Mouse (Mus musculus) T-helper 2 cell (primary cell): Measurements from ENCODE around the gene Tgfa.

ENCODE experiments used
- in situ Hi-C: fragments of 300-600 bp; cut with MboI, MseI; formaldehyde crosslinking; loops from one replicate; pipeline ENCODE4 v1.15.1; 2025; ENCODE audit warnings: high pct_unique_total_duplicates

Tgfa gene

GRCm38 (mm10) chr6:86194941-86195932 lies at the start of gene Tgfa:
Gene Tgfa (plus strand): TSS chr6:86195223.
- in situ Hi-C loops = no loop called here

GRCm38 (mm10) chr6:86148518-86148917 lies 46.5 kb upstream of the Tgfa start:
- in situ Hi-C loops = loop anchor here (10.0 kb wide), 1 partner anchor 196 kb away; no protein-coding TSS in a partner anchor

GRCm38 (mm10) chr6:86149001-86149400 lies 46.0 kb upstream of the Tgfa start:
- in situ Hi-C loops = loop anchor here (10.0 kb wide), 1 partner anchor 196 kb away; no protein-coding TSS in a partner anchor

- in situ Hi-C loops = loop anchor here (10.0 kb wide), 1 partner anchor 172 kb away; no protein-coding TSS in a partner anchor
Measured at GRCm38 (mm10) chr6:86152676-86153075, 42.3 kb upstream of the Tgfa start.

GRCm38 (mm10) chr6:86153436-86153990 lies 41.5 kb upstream of the Tgfa start:
- in situ Hi-C loops = loop anchor here (10.0 kb wide), 1 partner anchor 171 kb away; no protein-coding TSS in a partner anchor

GRCm38 (mm10) chr6:86154006-86154405 lies 41.0 kb upstream of the Tgfa start:
- in situ Hi-C loops = loop anchor here (10.0 kb wide), 1 partner anchor 171 kb away; no protein-coding TSS in a partner anchor

- in situ Hi-C loops = loop anchor here (10.0 kb wide), 1 partner anchor 170 kb away; no protein-coding TSS in a partner anchor
Measured at GRCm38 (mm10) chr6:86154481-86154880, 40.5 kb upstream of the Tgfa start.

GRCm38 (mm10) chr6:86157253-86158234 lies 37.5 kb upstream of the Tgfa start:
- in situ Hi-C loops = loop anchor here (10.0 kb wide), 1 partner anchor 167 kb away; no protein-coding TSS in a partner anchor

- in situ Hi-C loops = no loop called here
Measured at GRCm38 (mm10) chr6:86160878-86161277, 34.1 kb upstream of the Tgfa start.

GRCm38 (mm10) chr6:86161586-86161985 lies 33.4 kb upstream of the Tgfa start:
- in situ Hi-C loops = no loop called here

- in situ Hi-C loops = no loop called here
Measured at GRCm38 (mm10) chr6:86164028-86164427, 31.0 kb upstream of the Tgfa start.

GRCm38 (mm10) chr6:86166426-86166825 lies 28.6 kb upstream of the Tgfa start:
- in situ Hi-C loops = no loop called here

GRCm38 (mm10) chr6:86167851-86168250 lies 27.2 kb upstream of the Tgfa start:
- in situ Hi-C loops = no loop called here

- in situ Hi-C loops = no loop called here
Measured at GRCm38 (mm10) chr6:86169166-86169565, 25.9 kb upstream of the Tgfa start.

GRCm38 (mm10) chr6:86176236-86176635 lies 18.8 kb upstream of the Tgfa start:
- in situ Hi-C loops = no loop called here

- in situ Hi-C loops = no loop called here
Measured at GRCm38 (mm10) chr6:86176721-86177120, 18.3 kb upstream of the Tgfa start.

- in situ Hi-C loops = no loop called here
Measured at GRCm38 (mm10) chr6:86177331-86177982, 17.6 kb upstream of the Tgfa start.

- in situ Hi-C loops = no loop called here
Measured at GRCm38 (mm10) chr6:86180617-86181016, 14.4 kb upstream of the Tgfa start.

GRCm38 (mm10) chr6:86182016-86182415 lies 13.0 kb upstream of the Tgfa start:
- in situ Hi-C loops = no loop called here

GRCm38 (mm10) chr6:86182626-86183025 lies 12.4 kb upstream of the Tgfa start:
- in situ Hi-C loops = no loop called here
